Mouse (Mus musculus): ENCODE data around the gene Zfp341.

The Zfp341 gene

GRCm38 (mm10) chr2:154676653-154677609, 63.8 kb downstream of the Zfp341 start:
- no peak for DNase-seq (ENCODE audit: low read depth)

GRCm38 (mm10) chr2:154677651-154678139, 64.6 kb downstream of the Zfp341 start:
- DNase-seq (ENCODE audit: low read depth), result no peak

DNA sequence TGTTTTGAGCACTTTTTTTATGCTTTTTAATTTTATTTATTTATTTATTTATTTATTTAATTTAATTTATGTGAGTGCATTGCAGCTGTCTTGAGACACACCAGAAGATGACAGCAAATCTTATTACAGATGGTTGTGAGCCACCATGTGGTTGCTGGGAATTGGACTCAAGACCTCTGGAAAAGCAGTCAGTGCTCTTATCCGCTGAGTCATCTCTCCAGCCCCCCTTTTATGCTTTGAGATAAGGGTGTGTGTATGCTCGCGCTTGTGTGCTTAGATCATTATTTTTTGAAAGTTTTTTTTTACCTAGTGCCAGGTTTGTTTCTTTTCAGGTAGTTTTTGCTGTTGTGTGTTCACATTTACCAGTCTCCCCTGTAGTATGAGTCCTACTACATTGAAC, 65.9 kb downstream of the Zfp341 start:
- DNase-seq (ENCODE audit: low read depth), result no peak

DNA sequence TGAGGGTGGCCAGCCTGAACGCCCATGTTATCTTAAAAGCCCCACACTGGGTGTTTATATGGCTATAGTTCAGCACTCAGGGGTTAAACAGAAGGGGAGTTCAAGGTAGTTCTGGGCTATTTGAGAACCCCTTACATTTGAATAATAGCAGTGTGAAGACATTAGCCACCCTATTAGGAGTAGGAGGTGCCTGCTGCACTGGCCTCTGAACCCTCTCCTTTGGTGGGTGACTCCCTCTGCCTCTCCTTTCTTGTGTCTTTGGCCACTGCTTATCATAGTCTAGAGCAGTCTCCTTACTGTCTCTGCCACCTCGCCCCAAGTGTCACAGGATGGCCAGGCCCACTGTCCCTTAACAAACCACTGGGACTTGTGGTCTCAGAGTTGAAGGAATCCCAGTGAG, 67.2 kb downstream of the Zfp341 start:
- DNase-seq (ENCODE audit: low read depth), result no peak

- no peak for DNase-seq (ENCODE audit: low read depth)
These were observed 67.8 kb downstream of the Zfp341 start for GRCm38 (mm10) chr2:154680941-154681340.

DNA sequence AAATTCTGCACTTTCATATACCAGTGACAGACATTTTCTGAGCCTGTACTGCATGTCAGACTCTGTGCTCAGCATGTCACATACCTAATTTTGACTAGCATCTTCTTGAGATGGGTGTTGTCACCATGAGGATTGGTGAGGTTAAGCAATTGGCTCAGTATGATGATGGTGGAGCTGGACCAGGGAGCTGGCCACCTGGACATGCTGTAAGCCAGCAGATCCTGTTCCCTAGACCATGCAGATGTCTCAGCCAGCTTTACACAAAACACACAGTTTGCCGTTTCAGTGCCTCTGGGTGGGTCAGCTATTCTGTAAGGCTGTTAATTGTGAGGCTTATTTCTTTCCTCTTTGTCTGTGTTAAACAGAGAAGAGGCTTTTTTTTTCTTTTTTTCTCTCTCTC, 69.6 kb downstream of the Zfp341 start:
- no peak for DNase-seq (ENCODE audit: low read depth)

- DNase-seq (ENCODE audit: low read depth), result no peak
These were observed 71.9 kb downstream of the Zfp341 start for GRCm38 (mm10) chr2:154684901-154685470.

GRCm38 (mm10) chr2:154685772-154686171, 72.7 kb downstream of the Zfp341 start:
- no peak for DNase-seq (ENCODE audit: low read depth)

DNA sequence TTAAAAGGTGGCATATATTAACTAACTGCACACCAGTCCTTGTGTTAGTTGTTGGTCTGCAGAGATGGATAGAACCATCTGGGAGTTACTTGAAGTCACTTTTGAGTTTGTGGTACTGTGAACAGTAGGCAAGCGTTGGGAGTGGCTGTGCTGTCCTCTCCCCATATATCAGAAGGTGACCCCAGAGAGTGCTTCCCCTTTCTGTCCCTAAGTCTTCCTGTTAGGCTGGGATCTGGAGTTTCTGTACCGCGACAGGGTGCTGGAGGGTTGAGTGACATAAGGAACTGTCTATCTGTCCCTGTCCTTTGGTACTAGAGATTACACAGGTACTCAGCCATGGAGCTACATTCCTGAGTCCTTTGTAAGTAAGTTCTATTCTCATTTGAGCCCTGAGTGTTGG, 73.7 kb downstream of the Zfp341 start:
- no peak for DNase-seq (ENCODE audit: low read depth)

GRCm38 (mm10) chr2:154689391-154689790, 76.3 kb downstream of the Zfp341 start:
- DNase-seq (ENCODE audit: low read depth), result no peak

GRCm38 (mm10) chr2:154690959-154691358, 77.9 kb downstream of the Zfp341 start:
- DNase-seq (ENCODE audit: low read depth), result no peak

DNA sequence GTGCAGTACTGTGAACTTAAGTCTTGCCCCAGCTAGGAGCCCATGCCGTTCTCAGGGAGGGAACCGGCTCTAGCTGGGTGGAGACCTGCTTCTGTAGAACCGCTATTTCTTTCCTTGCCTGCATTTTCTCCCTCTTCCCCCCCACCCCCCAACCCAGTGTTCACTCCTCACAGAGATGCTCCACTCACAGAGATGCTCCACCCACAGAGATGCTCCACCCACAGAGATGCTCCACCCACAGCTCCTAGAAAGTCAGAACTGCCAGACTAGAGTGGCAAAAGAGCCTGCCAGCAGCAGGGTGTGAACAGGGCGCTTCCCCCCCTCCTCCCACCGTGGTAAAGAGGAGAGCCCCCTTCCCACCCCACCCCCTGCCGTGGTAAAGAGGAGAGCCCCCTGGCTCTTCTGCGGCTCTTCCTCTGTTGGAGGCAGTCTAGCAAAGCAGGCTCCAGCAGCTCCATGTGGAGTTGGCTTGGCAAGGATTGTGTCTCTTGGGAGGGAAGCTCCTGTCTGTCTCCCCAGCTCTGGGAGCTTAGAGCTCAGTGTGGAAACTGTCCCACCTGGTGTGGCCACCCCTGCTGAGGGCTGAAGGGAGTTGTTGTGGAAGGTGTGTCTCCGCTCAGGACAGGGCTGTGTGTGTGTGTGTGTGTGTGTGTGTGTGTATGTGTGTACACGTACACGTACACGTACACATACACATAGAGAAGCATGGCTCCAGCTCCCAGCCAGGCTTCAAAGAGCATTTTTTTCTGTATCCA, 80.3 kb downstream of the Zfp341 start:
- DNase-seq (ENCODE audit: low read depth), result no peak

DNA sequence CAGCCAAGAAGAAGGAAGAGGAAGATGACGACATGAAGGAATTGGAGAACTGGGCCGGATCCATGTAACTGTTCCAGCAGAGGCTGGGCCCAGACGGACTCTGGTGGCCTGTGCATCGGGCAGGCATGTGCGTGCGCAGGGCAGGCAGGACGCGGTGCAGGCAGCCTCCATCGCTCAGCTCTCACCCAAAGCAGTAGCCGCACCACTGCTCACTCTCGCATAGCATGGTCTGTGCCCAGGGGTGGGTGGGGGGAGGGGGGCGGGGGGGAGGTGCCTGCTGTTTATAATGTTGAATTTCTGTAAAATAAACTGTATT, 80.8 kb downstream of the Zfp341 start:
- no peak for DNase-seq (ENCODE audit: low read depth)

- no peak for DNase-seq (ENCODE audit: low read depth)
These were observed 82.6 kb downstream of the Zfp341 start for GRCm38 (mm10) chr2:154695690-154696089.
